Mouse (Mus musculus): ENCODE results near the gene Spata46.

GRCm38 (mm10) chr1:170332775-170333174 is 24.2 kb downstream of the Spata46 start:
- TF ChIP-seq CTCF (IDR thresholded peaks at IDR 0.05; ENCODE audit: control insufficient read depth, insufficient read depth, insufficient replicate concordance, low read depth, low read length) = no peak
- TF ChIP-seq POLR2A (IDR thresholded peaks at IDR 0.05; ENCODE audit: control insufficient read depth, low read depth, low read length) = no peak

All from testis, adult 2 months (tissue).